Mouse (Mus musculus): ENCODE measurements around the gene Lamb2.

Gene Lamb2

GRCm38 (mm10) chr9:108461181-108461631 is 18.3 kb upstream of the Lamb2 start, which contains the start of gene Klhdc8b:
Klhdc8b (minus strand) TSS chr9:108461581.
- DNase-seq (ENCODE audit: low read depth) = no peak

GRCm38 (mm10) chr9:108461675-108462074 is 17.9 kb upstream of the Lamb2 start:
- no peak for DNase-seq (ENCODE audit: low read depth)

- no peak for DNase-seq (ENCODE audit: low read depth)
Measured at GRCm38 (mm10) chr9:108462192-108462591, 17.3 kb upstream of the Lamb2 start.

- DNase-seq (ENCODE audit: low read depth) = no peak
Measured at GRCm38 (mm10) chr9:108463713-108464112, 15.8 kb upstream of the Lamb2 start.

- no peak for DNase-seq (ENCODE audit: low read depth)
Measured at GRCm38 (mm10) chr9:108466219-108466618, 13.3 kb upstream of the Lamb2 start.

- DNase-seq (ENCODE audit: low read depth) = no peak
Measured at GRCm38 (mm10) chr9:108469430-108469829, 10.1 kb upstream of the Lamb2 start.

- no peak for DNase-seq (ENCODE audit: low read depth)
Measured at GRCm38 (mm10) chr9:108469845-108470244, 9.7 kb upstream of the Lamb2 start.

GRCm38 (mm10) chr9:108474528-108474927 is 5.0 kb upstream of the Lamb2 start:
- no peak for DNase-seq (ENCODE audit: low read depth)

- DNase-seq (ENCODE audit: low read depth) = no peak
Measured at GRCm38 (mm10) chr9:108478638-108479156, 839 bp upstream of the Lamb2 start.

- DNase-seq (ENCODE audit: low read depth) = no peak
Measured at GRCm38 (mm10) chr9:108479241-108479640, 295 bp upstream of the Lamb2 start.

- DNase-seq (ENCODE audit: low read depth) = no peak
Measured at GRCm38 (mm10) chr9:108480813-108481519, 1.4 kb downstream of the Lamb2 start.

- DNase-seq (ENCODE audit: low read depth) = no peak
Measured at GRCm38 (mm10) chr9:108481520-108482210, 2.1 kb downstream of the Lamb2 start.

- DNase-seq (ENCODE audit: low read depth) = no peak
Measured at GRCm38 (mm10) chr9:108483051-108483790, 3.7 kb downstream of the Lamb2 start.

GRCm38 (mm10) chr9:108484021-108484420 is 4.5 kb downstream of the Lamb2 start:
- DNase-seq (ENCODE audit: low read depth) = no peak

GRCm38 (mm10) chr9:108485301-108485875 is 5.9 kb downstream of the Lamb2 start:
- DNase-seq (ENCODE audit: low read depth) = no peak

GRCm38 (mm10) chr9:108486973-108487530 is 7.5 kb downstream of the Lamb2 start:
- no peak for DNase-seq (ENCODE audit: low read depth)

- DNase-seq (ENCODE audit: low read depth) = no peak
Measured at GRCm38 (mm10) chr9:108488403-108488802, 8.9 kb downstream of the Lamb2 start.

- no peak for DNase-seq (ENCODE audit: low read depth)
Measured at GRCm38 (mm10) chr9:108489215-108489614, 9.7 kb downstream of the Lamb2 start.

- DNase-seq (ENCODE audit: low read depth) = peak; percentile 56
Measured at GRCm38 (mm10) chr9:108489702-108490558, 10.4 kb downstream of the Lamb2 start.

GRCm38 (mm10) chr9:108490559-108491285 is 11.2 kb downstream of the Lamb2 start, which contains the start of gene Usp19:
Usp19 (plus strand) TSS chr9:108490602.
- peak; percentile 97 for DNase-seq (ENCODE audit: low read depth)
